Mouse (Mus musculus) c-Kit-negative CD71-positive TER-119-positive erythroid progenitor cells, embryonic 14.5 days (primary cell): Measurements from ENCODE around the gene Isoc2a.

Source experiments
- DNase-seq: peaks from one replicate; pipeline ENCODE4 v3.0.0-alpha.2; 2013; ENCODE audit warnings: low read depth, low spot score

Isoc2a gene

DNA sequence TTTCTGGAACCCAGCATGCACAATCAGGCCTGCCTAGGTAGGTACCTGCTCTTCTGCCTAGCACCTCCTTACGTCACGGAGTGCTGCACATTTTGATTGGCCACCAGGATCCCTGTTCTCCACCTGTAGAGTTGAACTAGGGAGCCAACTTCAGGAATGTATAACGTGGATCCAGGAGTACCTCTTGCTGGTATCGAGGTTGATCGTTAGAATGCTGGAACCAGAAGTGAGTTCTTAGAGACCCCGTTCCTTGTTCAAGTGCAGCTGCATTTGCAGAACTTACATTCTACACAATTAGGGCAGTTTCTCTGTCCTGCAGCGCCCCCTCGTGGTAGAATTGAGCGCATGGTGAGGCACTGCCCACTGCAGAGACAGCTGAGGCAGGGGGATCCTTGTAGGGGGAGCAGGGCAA lies 63.1 kb downstream of the Isoc2a start:
- DNase-seq, result peak; percentile 67

DNA sequence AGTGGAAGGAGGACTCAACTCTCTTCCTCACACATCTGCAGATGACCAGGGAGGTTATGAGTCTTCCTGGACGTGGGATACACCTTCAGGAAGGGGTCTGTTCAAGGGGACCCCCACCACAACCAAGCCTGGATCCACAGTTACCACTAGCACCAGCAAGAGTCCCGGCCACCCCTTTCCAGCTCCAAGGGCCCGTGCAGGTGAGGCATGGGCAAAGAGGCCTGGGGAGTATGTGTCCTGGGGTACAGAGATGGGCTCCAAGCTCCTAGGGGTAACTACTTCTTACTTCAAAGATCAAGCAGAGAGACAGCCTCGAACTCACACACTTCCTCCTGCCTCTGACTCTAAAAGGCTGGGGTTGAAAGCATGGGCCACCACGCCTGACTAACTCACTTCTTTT lies 65.7 kb downstream of the Isoc2a start:
- DNase-seq, result no peak

- peak; percentile 54 for DNase-seq
Observed at GRCm38 (mm10) chr7:4943223-4943815, 66.4 kb downstream of the Isoc2a start.
